In the genomic region with DNA sequence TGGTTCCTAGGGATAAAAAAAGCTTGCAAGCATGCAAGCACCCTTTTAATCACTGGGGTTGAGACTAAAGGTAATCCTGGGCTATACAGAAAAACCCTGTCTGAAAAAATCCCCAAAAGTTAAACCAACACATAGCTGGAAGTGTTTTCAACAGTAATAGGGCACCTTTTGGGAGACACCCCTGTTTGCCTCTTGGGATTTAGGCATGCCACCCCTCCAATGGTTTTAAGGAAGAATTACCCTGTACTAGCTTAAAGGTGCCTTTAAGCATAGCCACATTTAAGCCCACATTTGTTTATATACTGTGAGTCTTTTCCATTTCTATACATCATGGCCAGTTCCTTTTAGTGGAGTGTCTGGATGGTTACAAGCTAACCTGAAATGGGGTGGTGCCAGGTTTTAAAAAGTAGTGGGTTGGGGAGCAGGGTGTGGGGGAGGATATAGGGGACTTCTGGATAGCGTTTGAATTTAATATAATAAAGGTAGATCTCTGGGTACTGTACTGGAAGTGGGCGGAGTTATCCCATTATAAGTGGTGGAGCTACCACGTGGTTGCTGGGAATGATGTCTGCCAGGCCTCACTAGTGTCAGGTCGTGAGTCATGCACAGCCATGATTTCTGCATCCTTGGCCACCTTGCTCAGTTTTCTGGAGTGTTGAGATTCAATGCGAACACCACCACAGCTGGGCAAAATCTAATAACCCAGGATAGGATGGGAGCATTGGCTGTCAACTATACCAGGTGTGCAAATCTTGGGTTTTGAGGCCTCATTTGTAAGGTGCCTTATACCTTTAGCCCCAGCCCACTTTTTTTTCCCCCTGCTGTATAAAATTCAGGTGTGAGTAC, we compare ENCODE assay signal across 29 mouse cellular contexts. TPM values are rescaled to one million over a fixed set of nuclear protein-coding genes. Genes with fewer than 3 reads are reported as not detected.
A peak's percentile ranks its signal among the peaks of the same experiment; 100 is the strongest.
DNase-seq lines count a peak whose midpoint lies in the region; ATAC-seq and TF ChIP-seq lines count a peak whose summit lies in the region.
"Had no signal": no experiment of that assay in that cellular context is flagged by ENCODE, and none has a peak within 500 bp of the region (broad histone marks: within the 10 kb centered on the region; RNA-seq: fewer than 3 reads in every experiment).

No protein-coding gene starts in this region.

- H3K4me1 ChIP-seq in hindbrain, embryonic 11.5 days (replicated peaks; ENCODE audit: control insufficient read depth, insufficient read depth, low read length), result no peaks in the 10 kb centered on the region
- no peaks in the 10 kb centered on the region for H3K4me1 ChIP-seq in hindbrain, embryonic 12.5 days
- H3K4me1 ChIP-seq in midbrain, embryonic 13.5 days (replicated peaks), result no peaks in the 10 kb centered on the region
- H3K4me1 ChIP-seq in midbrain, embryonic 11.5 days (ENCODE audit: control insufficient read depth, insufficient read depth, low read length), result no peaks in the 10 kb centered on the region
- H3K4me1 ChIP-seq in ES-Bruce4 (ENCODE audit: control insufficient read depth, insufficient read depth, low read length), result peaks cover 1% of the 10 kb centered on the region
- H3K4me1 ChIP-seq: embryonic facial prominence, embryonic 13.5 days; limb, embryonic 10.5 days; liver, embryonic 15.5 days had no signal

- H3K36me3 ChIP-seq in hindbrain, embryonic 11.5 days (ENCODE audit: control insufficient read depth, insufficient read depth, low read length), result no peaks in the 10 kb centered on the region
- no peaks in the 10 kb centered on the region for H3K36me3 ChIP-seq in hindbrain, embryonic 12.5 days
- H3K36me3 ChIP-seq in midbrain, embryonic 13.5 days, result no peaks in the 10 kb centered on the region
- H3K36me3 ChIP-seq in midbrain, embryonic 11.5 days (ENCODE audit: control insufficient read depth, insufficient read depth, low read length), result no peaks in the 10 kb centered on the region
- H3K36me3 ChIP-seq in ES-Bruce4 (ENCODE audit: control insufficient read depth, insufficient read depth, low read length, poor library complexity, severe bottlenecking), result peaks cover 31% of the 10 kb centered on the region
- H3K36me3 ChIP-seq: embryonic facial prominence, embryonic 13.5 days; limb, embryonic 10.5 days; liver, embryonic 15.5 days had no signal

- WGBS in hindbrain, embryonic 11.5 days, result 56% methylated on average over 5 of the region's 5 CpGs
- WGBS in hindbrain, embryonic 12.5 days, result 51% methylated on average over 5 of the region's 5 CpGs
- 51% methylated on average over 5 of the region's 5 CpGs for WGBS in midbrain, embryonic 13.5 days
- 55% methylated on average over 5 of the region's 5 CpGs for WGBS in midbrain, embryonic 11.5 days

- H3K9me3 ChIP-seq in hindbrain, embryonic 11.5 days (ENCODE audit: control insufficient read depth, low read length), result no peaks in the 10 kb centered on the region
- H3K9me3 ChIP-seq in hindbrain, embryonic 12.5 days (replicated peaks), result no peaks in the 10 kb centered on the region
- no peaks in the 10 kb centered on the region for H3K9me3 ChIP-seq in midbrain, embryonic 13.5 days
- H3K9me3 ChIP-seq in midbrain, embryonic 11.5 days (ENCODE audit: control insufficient read depth, low read length), result no peaks in the 10 kb centered on the region
- H3K9me3 ChIP-seq in ES-Bruce4 (replicated peaks; ENCODE audit: control insufficient read depth, insufficient read depth, low read length, poor library complexity, severe bottlenecking), result no peaks in the 10 kb centered on the region
- H3K9me3 ChIP-seq: embryonic facial prominence, embryonic 13.5 days; limb, embryonic 10.5 days; liver, embryonic 15.5 days had no signal

- DNase-seq in hindbrain, embryonic 11.5 days (ENCODE audit: low spot score), result no peak
- no peak for DNase-seq in midbrain, embryonic 11.5 days (ENCODE audit: low spot score, missing footprints)
- peak; percentile 94 for DNase-seq in R1 (ENCODE audit: low read depth, low spot score)
- DNase-seq in urinary bladder, adult 2 months (ENCODE audit: low spot score), result no peak
- DNase-seq in layer of hippocampus, postnatal 10 days (ENCODE audit: low spot score in 2 of 2), result no peak
- DNase-seq: adrenal gland, adult 8-10 months; gastrocnemius, postnatal 14 days; heart, adult 11 months; liver; thymus, adult 18-20 months; thymus, postnatal 36 days had no signal

- TF ChIP-seq POLR2A in ES-Bruce4 (IDR thresholded peaks at IDR 0.05; ENCODE audit: insufficient read depth, low read length), result peak; percentile 96

- peaks cover 19% of the 10 kb centered on the region for H3K27me3 ChIP-seq in hindbrain, embryonic 11.5 days (ENCODE audit: control insufficient read depth, insufficient read depth, low read length)
- H3K27me3 ChIP-seq in hindbrain, embryonic 12.5 days, result peaks cover 32% of the 10 kb centered on the region
- peaks cover 31% of the 10 kb centered on the region for H3K27me3 ChIP-seq in midbrain, embryonic 13.5 days
- peaks cover 13% of the 10 kb centered on the region for H3K27me3 ChIP-seq in midbrain, embryonic 11.5 days (ENCODE audit: control insufficient read depth, insufficient read depth, low read length)
- H3K27me3 ChIP-seq in ES-Bruce4 (ENCODE audit: control insufficient read depth, insufficient read depth, low read length, poor library complexity, severe bottlenecking), result no peaks in the 10 kb centered on the region
- H3K27me3 ChIP-seq: CH12.LX, Patski had no signal

- 0 out of 2 replicates have a peak, but pooled peaks have one; percentile 7 for ATAC-seq in hindbrain, embryonic 11.5 days (ENCODE audit: low FRiP score)
- no peak for ATAC-seq in hindbrain, embryonic 12.5 days (ENCODE audit: low FRiP score)
- peak; percentile 43; the same call in 1 of the 2 replicates for ATAC-seq in midbrain, embryonic 13.5 days
- ATAC-seq in midbrain, embryonic 11.5 days (ENCODE audit: low FRiP score), result no peak
- ATAC-seq: activated CD4-positive, CD25-positive, alpha-beta regulatory T cell, adult 4 months had no signal

- no peak for TF ChIP-seq CTCF in ES-Bruce4 (IDR thresholded peaks at IDR 0.05; ENCODE audit: low read depth, low read length)

- H3K4me2 ChIP-seq in hindbrain, embryonic 11.5 days (replicated peaks; ENCODE audit: low read depth, low read length), result no peak overlapping the region
- H3K4me2 ChIP-seq in hindbrain, embryonic 12.5 days (replicated peaks), result no peak overlapping the region
- H3K4me2 ChIP-seq in midbrain, embryonic 13.5 days (replicated peaks), result no peak overlapping the region
- no peak overlapping the region for H3K4me2 ChIP-seq in midbrain, embryonic 11.5 days
- H3K4me2 ChIP-seq: embryonic facial prominence, embryonic 13.5 days; heart, embryonic 11.5 days; liver, embryonic 15.5 days had no signal

- H3K4me3 ChIP-seq in hindbrain, embryonic 11.5 days (ENCODE audit: low read depth, low read length), result no peak overlapping the region
- no peak overlapping the region for H3K4me3 ChIP-seq in hindbrain, embryonic 12.5 days
- no peak overlapping the region for H3K4me3 ChIP-seq in midbrain, embryonic 13.5 days (replicated peaks)
- H3K4me3 ChIP-seq in midbrain, embryonic 11.5 days (ENCODE audit: low read depth, low read length), result no peak overlapping the region
- H3K4me3 ChIP-seq in ES-Bruce4 (ENCODE audit: low read depth, low read length), result peak overlapping the region; percentile 9; the same call in 1 of the 2 replicates
- H3K4me3 ChIP-seq: embryonic facial prominence, embryonic 13.5 days; erythroblast, embryonic 14.5 days; limb, embryonic 10.5 days; liver, embryonic 15.5 days had no signal

- no peak overlapping the region for H3K9ac ChIP-seq in hindbrain, embryonic 11.5 days (ENCODE audit: low read depth, low read length)
- no peak overlapping the region for H3K9ac ChIP-seq in hindbrain, embryonic 12.5 days
- H3K9ac ChIP-seq in midbrain, embryonic 13.5 days (replicated peaks), result no peak overlapping the region
- no peak overlapping the region for H3K9ac ChIP-seq in midbrain, embryonic 11.5 days (ENCODE audit: low read length)
- peak overlapping the region; percentile 97; the same call in 1 of the 2 replicates for H3K9ac ChIP-seq in ES-Bruce4 (ENCODE audit: low read depth, poor library complexity, severe bottlenecking)
- H3K9ac ChIP-seq: embryonic facial prominence, embryonic 13.5 days; liver, embryonic 15.5 days had no signal

- 0 out of 2 replicates have a peak, but pooled peaks have one; percentile 41 for TF ChIP-seq EP300 in ES-Bruce4 (IDR thresholded peaks at IDR 0.05; ENCODE audit: insufficient read depth, low read depth, low read length)

- H3K27ac ChIP-seq in hindbrain, embryonic 11.5 days (ENCODE audit: low read depth, low read length), result no peak overlapping the region
- no peak overlapping the region for H3K27ac ChIP-seq in hindbrain, embryonic 12.5 days
- no peak overlapping the region for H3K27ac ChIP-seq in midbrain, embryonic 13.5 days
- no peak overlapping the region for H3K27ac ChIP-seq in midbrain, embryonic 11.5 days (ENCODE audit: low read depth, low read length)
- peak overlapping the region; percentile 98 for H3K27ac ChIP-seq in ES-Bruce4 (ENCODE audit: insufficient read depth, low read length)
- H3K27ac ChIP-seq: embryonic facial prominence, embryonic 13.5 days; limb, embryonic 10.5 days; liver, embryonic 15.5 days; macrophage had no signal

RNA-seq across cellular contexts. Expression of gene Nlrp12, which starts 28.3 kb away (rescaled TPM):
- polyA plus RNA-seq in hindbrain, embryonic 11.5 days (2014; fragmentation: Nextera tagmentation; extraction: Ambion mirVana), result 0.05 TPM in 1 of 2 replicates, not detected in the other
- polyA plus RNA-seq in hindbrain, embryonic 12.5 days (2016; fragmentation: Nextera tagmentation; extraction: Ambion mirVana), result not detected in 2 replicates
- not detected in 2 replicates for polyA plus RNA-seq in midbrain, embryonic 13.5 days (2015; fragmentation: Nextera tagmentation; extraction: Ambion mirVana)
- polyA plus RNA-seq in midbrain, embryonic 11.5 days (2014; fragmentation: Nextera tagmentation; extraction: Ambion mirVana), result not detected in 2 replicates
- 0.20 TPM in 1 of 2 replicates, not detected in the other for polyA plus RNA-seq in ES-Bruce4 (2011; ENCODE audit: insufficient read depth, insufficient read length, low read depth, missing spikeins)
- 0.04 TPM in 1 of 2 replicates, not detected in the other for polyA plus RNA-seq in urinary bladder, adult 2 months (2012; rRNA removed)
- total RNA-seq in layer of hippocampus, postnatal 10 days (2021), result under 1 TPM; 0.11 to 0.18 TPM
- total RNA-seq: CH12.LX; gastrocnemius, postnatal 14 days had no signal
- polyA plus RNA-seq: embryonic facial prominence, embryonic 13.5 days; erythroblast, embryonic 14.5 days; forebrain, embryonic 14.5 days; heart, embryonic 11.5 days; intestine, postnatal 0 days; limb, embryonic 10.5 days; neural tube, embryonic 14.5 days; Patski had no signal

RNA-seq across cellular contexts. Expression of gene AU018091, which starts 52.3 kb away (rescaled TPM):
- polyA plus RNA-seq in hindbrain, embryonic 11.5 days (2014; fragmentation: Nextera tagmentation; extraction: Ambion mirVana), result 0.12 and 0.28 TPM in 2 replicates
- polyA plus RNA-seq in hindbrain, embryonic 12.5 days (2016; fragmentation: Nextera tagmentation; extraction: Ambion mirVana), result 0.14 and 0.23 TPM in 2 replicates
- not detected in 2 replicates for polyA plus RNA-seq in midbrain, embryonic 13.5 days (2015; fragmentation: Nextera tagmentation; extraction: Ambion mirVana)
- 0.14 and 0.28 TPM in 2 replicates for polyA plus RNA-seq in midbrain, embryonic 11.5 days (2014; fragmentation: Nextera tagmentation; extraction: Ambion mirVana)
- 64.8 and 68.3 TPM in 2 replicates for polyA plus RNA-seq in ES-Bruce4 (2011; ENCODE audit: insufficient read depth, insufficient read length, low read depth, missing spikeins)
- 0.01 and 0.03 TPM in 2 replicates for polyA plus RNA-seq in urinary bladder, adult 2 months (2012; rRNA removed)
- total RNA-seq in layer of hippocampus, postnatal 10 days (2021), result not detected
- total RNA-seq: adrenal gland, adult 8-10 months; gastrocnemius, postnatal 14 days; layer of hippocampus, postnatal 14 days had no signal
- polyA plus RNA-seq: activated CD4-positive, CD25-positive, alpha-beta regulatory T cell, adult 4 months; erythroblast, embryonic 14.5 days; forebrain, embryonic 14.5 days; heart, embryonic 11.5 days; heart, postnatal 0 days; intestine, postnatal 0 days; liver, embryonic 15.5 days; lung, embryonic 16.5 days; macrophage; neural tube, embryonic 14.5 days had no signal

Comparison
In these comparisons a context has a peak if more than half of its experiments do, and no peak if none do; other contexts are left out.
1. ATAC-seq: peak in hindbrain, embryonic 11.5 days (single experiment) and midbrain, embryonic 13.5 days (single experiment); none in hindbrain, embryonic 12.5 days (single experiment) and midbrain, embryonic 11.5 days (single experiment).
2. RNA of gene AU018091, which starts 52.3 kb away (polyA plus RNA-seq): 64.8 to 68.3 TPM in ES-Bruce4; 0.14 to 0.23 TPM in hindbrain, embryonic 12.5 days, 0.14 to 0.28 TPM in midbrain, embryonic 11.5 days, 0.12 to 0.28 TPM in hindbrain, embryonic 11.5 days, 0.01 to 0.03 TPM in urinary bladder, adult 2 months and not detected in midbrain, embryonic 13.5 days; every median in the first group is over 10 times any median in the second.